Mouse (Mus musculus) spleen, adult 12 weeks (tissue): ENCODE measurements around the gene Iqcb1.

Experiments used
- DNase-seq: peaks from one replicate; pipeline ENCODE4 v3.0.0; 2022; ENCODE audit warnings: low spot score

The Iqcb1 gene

GRCm38 (mm10) chr16:36875276-36875851 is 47.2 kb downstream of the Iqcb1 start:
- DNase-seq, result no peak

GRCm38 (mm10) chr16:36877316-36877715 is 49.1 kb downstream of the Iqcb1 start:
- DNase-seq, result no peak

- no peak for DNase-seq
Measured at GRCm38 (mm10) chr16:36882737-36883343, 54.7 kb downstream of the Iqcb1 start.

- DNase-seq, result peak; percentile 54
Measured at GRCm38 (mm10) chr16:36884881-36885280, 56.7 kb downstream of the Iqcb1 start.

- DNase-seq, result no peak
Measured at GRCm38 (mm10) chr16:36885912-36886311, 57.7 kb downstream of the Iqcb1 start.

GRCm38 (mm10) chr16:36887546-36887945 is 59.4 kb downstream of the Iqcb1 start:
- DNase-seq, result no peak

GRCm38 (mm10) chr16:36890559-36890958 is 62.4 kb downstream of the Iqcb1 start:
- peak; percentile 55 for DNase-seq

- peak; percentile 9 for DNase-seq
Measured at GRCm38 (mm10) chr16:36891415-36891814, 63.2 kb downstream of the Iqcb1 start.

- no peak for DNase-seq
Measured at GRCm38 (mm10) chr16:36893317-36893716, 65.1 kb downstream of the Iqcb1 start.

- no peak for DNase-seq
Measured at GRCm38 (mm10) chr16:36896712-36897111, 68.5 kb downstream of the Iqcb1 start.

GRCm38 (mm10) chr16:36903156-36903555 is 75.0 kb downstream of the Iqcb1 start:
- no peak for DNase-seq

- no peak for DNase-seq
Measured at GRCm38 (mm10) chr16:36911909-36912308, 83.7 kb downstream of the Iqcb1 start.

GRCm38 (mm10) chr16:36912311-36912710 is 84.1 kb downstream of the Iqcb1 start:
- DNase-seq, result no peak

GRCm38 (mm10) chr16:36914195-36914594 is 86.0 kb downstream of the Iqcb1 start:
- no peak for DNase-seq

GRCm38 (mm10) chr16:36918505-36918904 is 90.3 kb downstream of the Iqcb1 start:
- no peak for DNase-seq

GRCm38 (mm10) chr16:36920410-36920809 is 92.2 kb downstream of the Iqcb1 start:
- no peak for DNase-seq

GRCm38 (mm10) chr16:36921067-36921613 is 93.0 kb downstream of the Iqcb1 start:
- DNase-seq, result no peak

- DNase-seq, result no peak
Measured at GRCm38 (mm10) chr16:36921980-36922379, 93.8 kb downstream of the Iqcb1 start.
